Mouse (Mus musculus) embryonic stem cell, embryonic (primary cell): ENCODE measurements around the gene Gm37240.

ENCODE experiments used
- CTCF ChIA-PET, 4 experiments: fragments of 300-600 bp in 2 of 4; fragments of 350-600 bp in 2 of 4; sonication (Branson Sonifier 250); formaldehyde crosslinking; loops; one replicate each; lab custom pipeline; 2022; ENCODE audit warnings: inconsistent platforms in 2 of 4; lab: Charles Lee
- POLR2A ChIA-PET, 4 experiments: fragments of 300-600 bp in 2 of 4; fragments of 350-600 bp in 2 of 4; sonication (Branson Sonifier 250); formaldehyde crosslinking; loops; one replicate each; lab custom pipeline; 2022; ENCODE audit warnings: antibody characterized with exemption in 4 of 4, inconsistent platforms in 1 of 4; lab: Charles Lee

Gm37240 gene

DNA sequence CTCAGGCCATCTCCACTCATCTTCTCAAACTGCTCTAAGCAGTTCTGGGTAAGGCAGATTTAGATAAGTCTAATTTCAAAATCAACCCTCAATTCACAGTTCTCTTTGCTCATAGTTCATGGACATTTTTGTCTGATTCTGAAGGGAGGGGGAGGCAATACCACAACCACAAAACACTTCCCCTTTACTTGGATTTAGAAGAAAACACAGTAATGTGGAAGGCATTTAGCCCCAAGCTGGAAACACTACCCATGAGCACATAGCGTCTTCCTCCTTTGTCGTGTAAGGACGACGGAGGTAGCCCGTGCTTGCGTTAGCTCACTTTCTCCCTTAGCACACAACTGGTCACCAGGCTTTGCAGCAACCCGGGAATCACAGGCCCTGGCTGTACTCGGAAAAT lies 1383.0 kb downstream of the Gm37240 start:
- CTCF ChIA-PET, result no interaction called here

GRCm38 (mm10) chr3:84502101-84502500 lies 1385.2 kb downstream of the Gm37240 start:
- ChIA-PET CTCF (no interaction called here), POLR2A (no interaction called here)

More for the DNA sequence above, 1383.0 kb downstream of the Gm37240 start:
- POLR2A ChIA-PET, result no interaction called here

GRCm38 (mm10) chr3:84500491-84500890 lies 1386.8 kb downstream of the Gm37240 start:
- ChIA-PET CTCF (no interaction called here), POLR2A (interaction anchor here in 1 of 4 experiments (1.6 kb wide), 1 partner anchor 10 kb away, joined by 5 read pairs; no protein-coding TSS in a partner anchor)

DNA sequence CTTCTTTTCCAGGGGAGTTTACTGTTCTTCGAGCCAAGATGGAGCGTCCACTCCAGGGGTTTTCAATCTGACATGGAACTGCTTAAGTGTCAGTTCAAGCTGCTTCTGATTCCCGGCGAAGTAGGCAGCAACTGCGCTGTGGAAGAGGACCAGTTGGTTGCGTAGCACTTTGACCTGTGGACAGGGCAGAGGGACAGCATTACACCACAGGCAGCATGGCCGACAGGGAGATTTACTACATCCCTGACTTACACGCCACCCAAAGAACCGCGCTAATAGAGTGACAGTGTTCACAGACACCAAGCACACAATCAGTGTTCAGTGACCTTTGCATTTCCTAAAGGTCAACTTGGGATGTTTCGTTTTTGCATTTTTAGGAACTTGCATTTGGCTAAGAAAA lies 1389.6 kb downstream of the Gm37240 start:
- ChIA-PET CTCF (interaction anchor here in 1 of 4 experiments (0.5 kb wide), 1 partner anchor 162 kb away, joined by 4 read pairs; no protein-coding TSS in a partner anchor), POLR2A (interaction anchor here in 2 of 4 experiments (0.6 to 1.1 kb wide), 2 partner anchors 10 to 19 kb away, joined by 3 to 6 read pairs; no protein-coding TSS in a partner anchor)

GRCm38 (mm10) chr3:84492657-84493056 lies 1394.7 kb downstream of the Gm37240 start:
- ChIA-PET POLR2A (interaction anchor here in 1 of 4 experiments (5.5 kb wide), 1 partner anchor 13 kb away, joined by 29 read pairs; the partner anchor contains the start of gene Fhdc1), CTCF (no interaction called here)

DNA sequence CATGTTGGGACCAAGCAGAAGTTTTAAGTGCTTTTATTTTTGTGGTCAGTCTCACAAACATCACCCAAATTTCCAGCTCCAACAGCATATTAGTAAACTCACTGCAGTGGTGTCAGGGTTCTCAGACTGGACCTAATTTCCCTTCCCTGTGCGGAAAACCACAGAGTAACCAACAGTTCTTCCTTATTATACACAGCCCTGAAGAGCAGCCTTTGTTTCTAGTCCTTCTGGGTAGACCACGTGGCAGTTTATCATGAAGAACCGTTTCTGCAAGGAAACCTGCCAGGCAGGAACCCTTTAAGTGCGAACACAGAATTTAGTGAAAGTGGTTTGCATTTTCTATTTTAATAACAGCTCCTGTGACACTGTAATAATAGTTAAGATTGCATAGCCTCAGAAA lies 1395.2 kb downstream of the Gm37240 start:
- POLR2A ChIA-PET, result interaction anchor here in 2 of 4 experiments (1.0 to 5.5 kb wide), 3 partner anchors 12 to 26 kb away, joined by 3 to 29 read pairs (median 10); partner anchors contain the start of gene Fhdc1 (in 2 of the 2)

DNA sequence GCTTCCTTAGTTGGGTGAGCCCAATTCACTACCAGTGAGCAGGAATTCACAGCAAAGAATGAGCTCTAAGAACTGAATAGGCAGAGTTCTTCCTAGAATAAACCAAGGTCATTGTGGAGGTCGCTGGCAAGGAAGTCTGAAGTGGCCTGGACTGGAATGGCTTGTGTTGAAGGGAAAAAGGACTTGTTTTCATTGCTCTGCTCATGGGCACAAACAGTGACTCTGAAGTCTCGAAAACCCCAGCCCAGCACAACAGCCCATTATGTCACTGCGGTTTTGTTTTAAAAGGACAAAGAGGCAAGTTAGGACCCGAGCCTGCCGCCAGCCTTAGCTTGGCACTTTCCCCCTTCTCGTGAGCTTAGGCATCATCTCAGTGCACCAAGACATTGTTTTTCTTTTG lies 1398.6 kb downstream of the Gm37240 start:
- ChIA-PET CTCF (interaction anchor here in 2 of 4 experiments (1.0 to 1.3 kb wide), 2 partner anchors 10 kb away, joined by 3 to 4 read pairs; no protein-coding TSS in a partner anchor), POLR2A (interaction anchor here in 2 of 4 experiments (0.9 to 5.5 kb wide), 6 partner anchors 8 to 43 kb away, joined by 3 to 29 read pairs (median 6); partner anchors contain the start of gene Fhdc1 (in 1 of the 2))

More for the DNA sequence above, 1395.2 kb downstream of the Gm37240 start:
- CTCF ChIA-PET, result interaction anchor here in 3 of 4 experiments (1.0 to 1.2 kb wide), 3 partner anchors 11 to 140 kb away, joined by 3 to 5 read pairs (median 3); partner anchors contain the start of gene Fhdc1 (in 1 of the 3)

DNA sequence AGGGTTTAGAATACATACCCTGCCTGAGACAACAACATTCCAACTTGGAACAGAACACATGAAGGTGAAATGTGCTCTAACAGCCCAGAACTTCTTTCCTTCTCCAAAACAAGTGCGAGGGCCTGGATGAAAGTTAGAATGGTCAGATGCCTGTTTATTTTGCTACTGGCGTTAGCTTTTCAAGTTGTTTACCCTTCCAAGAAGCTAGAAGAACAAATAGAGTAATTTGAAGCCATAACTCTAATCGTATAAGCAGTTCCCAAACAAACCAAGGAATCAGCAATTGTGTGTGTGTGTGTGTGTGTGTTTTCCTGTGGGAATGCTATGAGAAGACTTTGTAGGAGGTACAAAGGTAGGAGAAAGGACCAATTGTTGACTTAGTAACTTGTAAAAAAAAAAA lies 1402.4 kb downstream of the Gm37240 start:
- POLR2A ChIA-PET, result interaction anchor here in 2 of 4 experiments (0.6 to 1.1 kb wide), 4 partner anchors 11 to 515 kb away, joined by 3 read pairs; no protein-coding TSS in a partner anchor
- CTCF ChIA-PET, result no interaction called here

- POLR2A ChIA-PET, result interaction anchor here in 2 of 4 experiments (0.6 to 1.0 kb wide), 3 partner anchors 10 to 514 kb away, joined by 3 read pairs; no protein-coding TSS in a partner anchor
- CTCF ChIA-PET, result no interaction called here
Measured at GRCm38 (mm10) chr3:84484333-84484732, 1403.0 kb downstream of the Gm37240 start.

DNA sequence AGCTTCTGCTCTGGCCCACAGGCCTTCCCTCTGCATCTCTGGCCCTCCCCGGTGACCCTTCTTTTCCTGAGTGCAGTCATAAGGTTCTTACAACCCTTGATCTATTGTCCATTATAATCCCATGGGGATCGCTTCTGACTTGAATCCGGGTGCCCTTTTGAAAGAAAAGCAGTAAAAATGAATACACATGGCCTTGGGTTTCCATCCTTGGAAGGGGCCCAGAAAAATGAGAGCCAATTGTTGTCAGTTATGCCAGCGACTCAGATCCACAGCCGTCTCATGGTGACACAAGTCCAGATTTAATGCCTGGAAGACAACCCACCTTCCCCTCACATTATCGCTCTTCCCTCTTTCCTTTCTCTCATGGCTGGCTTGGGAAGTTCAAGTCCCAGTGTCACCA lies 1405.2 kb downstream of the Gm37240 start:
- POLR2A ChIA-PET, result interaction anchor here in 1 of 4 experiments (1.2 kb wide), 1 partner anchor 9 kb away, joined by 3 read pairs; no protein-coding TSS in a partner anchor
- CTCF ChIA-PET, result interaction anchor here in 1 of 4 experiments (2.0 kb wide), 1 partner anchor 126 kb away, joined by 6 read pairs; no protein-coding TSS in a partner anchor

- ChIA-PET CTCF (interaction anchor here (0.5 to 2.8 kb wide), 29 partner anchors 10 to 1371 kb away, joined by 3 to 13 read pairs (median 4); no protein-coding TSS in a partner anchor), POLR2A (interaction anchor here (0.6 to 3.5 kb wide), 21 partner anchors 8 to 410 kb away, joined by 3 to 29 read pairs (median 4); no protein-coding TSS in a partner anchor)
Measured at GRCm38 (mm10) chr3:84481104-84481503, 1406.2 kb downstream of the Gm37240 start.

GRCm38 (mm10) chr3:84480006-84480897 lies 1407.1 kb downstream of the Gm37240 start, which contains the start of gene Fhdc1:
Gene Fhdc1 (minus strand): TSS chr3:84480429.
- ChIA-PET CTCF (interaction anchor here (0.5 to 2.8 kb wide), 23 partner anchors 11 to 1370 kb away, joined by 3 to 13 read pairs (median 5); no protein-coding TSS in a partner anchor), POLR2A (interaction anchor here in 3 of 4 experiments (0.5 to 3.5 kb wide), 28 partner anchors 9 to 525 kb away, joined by 3 to 29 read pairs (median 3); no protein-coding TSS in a partner anchor)

- POLR2A ChIA-PET, result interaction anchor here in 3 of 4 experiments (0.5 to 3.5 kb wide), 23 partner anchors 9 to 525 kb away, joined by 3 to 29 read pairs (median 3); no protein-coding TSS in a partner anchor
- CTCF ChIA-PET, result interaction anchor here (0.6 to 2.8 kb wide), 12 partner anchors 9 to 165 kb away, joined by 3 to 13 read pairs (median 7); no protein-coding TSS in a partner anchor
Measured at GRCm38 (mm10) chr3:84479293-84480005, 1407.9 kb downstream of the Gm37240 start.

GRCm38 (mm10) chr3:84478896-84479292 lies 1408.4 kb downstream of the Gm37240 start:
- POLR2A ChIA-PET, result interaction anchor here in 3 of 4 experiments (0.5 to 3.5 kb wide), 16 partner anchors 8 to 478 kb away, joined by 3 to 29 read pairs (median 4); no protein-coding TSS in a partner anchor
- CTCF ChIA-PET, result interaction anchor here (0.6 to 2.8 kb wide), 9 partner anchors 9 to 143 kb away, joined by 3 to 13 read pairs (median 5); no protein-coding TSS in a partner anchor

DNA sequence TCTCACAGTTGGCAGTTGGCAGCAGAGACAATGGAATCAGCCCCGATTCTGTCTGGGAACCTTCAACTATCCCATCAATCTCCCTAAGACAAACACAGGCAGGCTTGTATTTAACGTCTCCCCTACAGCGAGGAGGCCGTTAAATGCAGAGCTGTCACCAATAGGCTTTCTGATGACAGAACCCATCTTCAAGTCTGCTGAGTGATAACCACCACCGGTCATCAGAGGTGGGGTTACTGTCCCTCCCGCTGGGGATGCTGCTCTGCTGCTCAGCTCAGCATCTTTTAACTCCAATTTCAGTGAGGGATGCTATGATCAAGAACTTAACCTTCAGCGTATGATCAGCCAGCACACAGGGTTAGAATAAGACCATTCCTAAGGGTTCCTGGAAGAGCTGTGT lies 1409.1 kb downstream of the Gm37240 start:
- CTCF ChIA-PET, result interaction anchor here in 2 of 4 experiments (0.8 to 1.5 kb wide), 3 partner anchors 10 to 126 kb away, joined by 3 to 4 read pairs (median 3); no protein-coding TSS in a partner anchor
- POLR2A ChIA-PET, result interaction anchor here in 2 of 4 experiments (1.2 to 3.5 kb wide), 4 partner anchors 10 to 19 kb away, joined by 3 to 29 read pairs (median 8); no protein-coding TSS in a partner anchor

GRCm38 (mm10) chr3:84477498-84477897 lies 1409.8 kb downstream of the Gm37240 start:
- CTCF ChIA-PET, result no interaction called here
- POLR2A ChIA-PET, result interaction anchor here in 2 of 4 experiments (1.0 to 2.4 kb wide), 3 partner anchors 11 to 106 kb away, joined by 3 to 7 read pairs (median 4); no protein-coding TSS in a partner anchor
